Mouse (Mus musculus) activated CD4-positive, CD25-positive, alpha-beta regulatory T cell, adult 4 months (primary cell): ENCODE measurements around the gene Olfr1270. TPM values are rescaled to one million over a fixed set of nuclear protein-coding genes. Genes with fewer than 3 reads are reported as not detected.
"Not testable (repeated sequence)": the region's sequence is repeated elsewhere in the genome, so short reads cannot be mapped to it uniquely, and the experiment has no call there.

ENCODE experiments used
- ATAC-seq: one replicate; pipeline ENCODE4 v1.8.0; 2017
- polyA plus RNA-seq, 2 experiments: library from polyadenylated mRNA; unstranded; fragments of 100-300 nt; shearing (Covaris generic); gene quantifications; one replicate each; pipeline ENCODE4 v1.2.1; 2017

The Olfr1270 gene
- polyA plus RNA-seq = not detected

GRCm38 (mm10) chr2:90152991-90153390, at the start of gene Olfr1270:
Gene Olfr1270, minus strand, starts transcription at chr2:90153091.
- no peak for ATAC-seq

- not testable (repeated sequence) for ATAC-seq
These were observed 46.7 kb upstream of the Olfr1270 start for GRCm38 (mm10) chr2:90199606-90200005.

- ATAC-seq = not testable (repeated sequence)
These were observed 42.4 kb upstream of the Olfr1270 start for GRCm38 (mm10) chr2:90195285-90195684.

GRCm38 (mm10) chr2:90194750-90195149, 41.9 kb upstream of the Olfr1270 start:
- ATAC-seq = peak; percentile 49

GRCm38 (mm10) chr2:90187082-90187481, 34.2 kb upstream of the Olfr1270 start:
- ATAC-seq = not testable (repeated sequence)

- ATAC-seq = not testable (repeated sequence)
These were observed 33.2 kb upstream of the Olfr1270 start for GRCm38 (mm10) chr2:90186082-90186481.

- no peak for ATAC-seq
These were observed 1.0 kb upstream of the Olfr1270 start for GRCm38 (mm10) chr2:90153916-90154315.

GRCm38 (mm10) chr2:90142196-90142595, 10.7 kb downstream of the Olfr1270 start, which contains the start of gene Olfr32:
Gene Olfr32, minus strand, starts transcription at chr2:90142296.
- ATAC-seq = no peak

GRCm38 (mm10) chr2:90121312-90121711, 31.6 kb downstream of the Olfr1270 start, which contains the start of gene Olfr1269:
Gene Olfr1269, minus strand, starts transcription at chr2:90121412.
- no peak for ATAC-seq

Other genes with a start within 250 kb of the Olfr1270 start
- not detected for gene Olfr1258, start 225.8 kb downstream of the Olfr1270 start, polyA plus RNA-seq
- gene Olfr1259, start 204.4 kb downstream of the Olfr1270 start, polyA plus RNA-seq = not detected
- not detected for gene Olfr1260, start 178.8 kb downstream of the Olfr1270 start, polyA plus RNA-seq
- gene Olfr1261, start 161.9 kb downstream of the Olfr1270 start, polyA plus RNA-seq = not detected
- gene Olfr1262, start 152.9 kb downstream of the Olfr1270 start, polyA plus RNA-seq = not detected
- not detected for gene Olfr1263, start 141.0 kb downstream of the Olfr1270 start, polyA plus RNA-seq
- gene Olfr1264, start 127.5 kb downstream of the Olfr1270 start, polyA plus RNA-seq = under 1 TPM in 1 of 2 experiments, not detected in 1; 0.08 TPM
- gene Olfr1265, start 117.8 kb downstream of the Olfr1270 start, polyA plus RNA-seq = not detected
- not detected for gene Olfr140, start 89.5 kb downstream of the Olfr1270 start, polyA plus RNA-seq
- gene Olfr1269, start 31.7 kb downstream of the Olfr1270 start, polyA plus RNA-seq = under 1 TPM in 1 of 2 experiments, not detected in 1; 0.12 TPM
- not detected for gene Olfr32, start 10.8 kb downstream of the Olfr1270 start, polyA plus RNA-seq
- not detected for gene Olfr1506, start 71.4 kb upstream of the Olfr1270 start, polyA plus RNA-seq
- not detected for gene Olfr142, start 104.5 kb upstream of the Olfr1270 start, polyA plus RNA-seq
- gene Olfr1271, start 117.9 kb upstream of the Olfr1270 start, polyA plus RNA-seq = not detected
- gene Olfr1272, start 139.8 kb upstream of the Olfr1270 start, polyA plus RNA-seq = not detected
- not detected for gene Gm13769, start 169.1 kb upstream of the Olfr1270 start, polyA plus RNA-seq
- gene Olfr1274-ps, start 245.6 kb upstream of the Olfr1270 start, polyA plus RNA-seq = not detected